Mouse (Mus musculus) forebrain, postnatal 0 days (tissue): ENCODE measurements around the gene Gm10645. TPM values are rescaled to one million over a fixed set of nuclear protein-coding genes. Genes with fewer than 3 reads are reported as not detected.
A peak's percentile ranks its signal among the peaks of the same experiment; 100 is the strongest.

Experiments used
- ATAC-seq: fragments of 200-750 bp; cut with Nextera tagmentation; 2 replicates; pipeline ENCODE4 v1.8.0; 2017; ENCODE audit warnings: mild to moderate bottlenecking, moderate library complexity
- DNase-seq: peaks from one replicate; pipeline ENCODE4 v3.0.0-alpha.2; 2015
- H3K27ac ChIP-seq: fragments of 300-500 bp; sonication (generic); 2 replicates; pipeline ENCODE4 v1.5.1; 2014; ENCODE audit warnings: low read depth, mild to moderate bottlenecking, antibody characterized with exemption, low read length, moderate library complexity, mixed read lengths
- H3K27me3 ChIP-seq: fragments of 300-500 bp; sonication (generic); 2 replicates; pipeline ENCODE4 v1.6.1; 2014; ENCODE audit warnings: mild to moderate bottlenecking, low read length, mixed read lengths; ENCODE audit not compliant: insufficient read depth
- H3K36me3 ChIP-seq: fragments of 300-500 bp; sonication (generic); 2 replicates; pipeline ENCODE4 v1.6.1; 2014; ENCODE audit warnings: mild to moderate bottlenecking, moderate library complexity; ENCODE audit not compliant: insufficient read depth
- H3K4me1 ChIP-seq: fragments of 300-500 bp; sonication (generic); 2 replicates; pipeline ENCODE4 v1.6.1; 2014; ENCODE audit warnings: antibody characterized with exemption; ENCODE audit not compliant: insufficient read depth
- H3K4me2 ChIP-seq: fragments of 300-500 bp; sonication (generic); 2 replicates; pipeline ENCODE4 v1.6.1; 2014; ENCODE audit warnings: low read depth, mild to moderate bottlenecking, moderate library complexity
- H3K4me3 ChIP-seq: fragments of 300-500 bp; sonication (generic); 2 replicates; pipeline ENCODE4 v1.5.1; 2014; ENCODE audit warnings: low read depth, low read length, mixed read lengths
- H3K9ac ChIP-seq: fragments of 300-500 bp; sonication (generic); 2 replicates; pipeline ENCODE4 v1.6.1; 2014; ENCODE audit warnings: mild to moderate bottlenecking
- H3K9me3 ChIP-seq: fragments of 300-500 bp; sonication (generic); 2 replicates; pipeline ENCODE4 v1.6.1; 2016; ENCODE audit warnings: low read length
- CTCF ChIP-seq: sonication (generic); IDR thresholded peaks from 2 replicates; pipeline ENCODE4 v1.5.1; 2016; ENCODE audit warnings: antibody characterized with exemption, control low read depth, low read depth
- WGBS: fragments of 180-500 bp; shearing (Covaris S2); extraction: QIAGEN DNeasy Blood & Tissue Kit; methylation state at CpG from one replicate; pipeline ENCODE4 v1.1.7; 2014; 5-methylcytosine and 5-hydroxymethylcytosine counted together
- polyA plus RNA-seq: library from polyadenylated mRNA; unstranded; fragments of >200 nt; fragmentation: Nextera tagmentation; extraction: Ambion mirVana; gene quantifications from 2 replicates; pipeline ENCODE4 v1.2.1, GENCODE M21; 2015
- total RNA-seq: library from RNA; depleted of rRNA; stranded (reverse); fragments of >200 nt; gene quantifications from 2 replicates; pipeline ENCODE4 v1.2.3, GENCODE M21; 2014

Gm10645 gene
- total and polyA plus RNA-seq, 2 experiments from 2014 or later, result 3.2 to 8.8 TPM

GRCm38 (mm10) chr8:83169709-83170108 is 3.7 kb upstream of the Gm10645 start:
- no peak overlapping the region for H3K27ac ChIP-seq
- no peak overlapping the region for H3K4me3 ChIP-seq
- no peaks in the 10 kb centered on the region for H3K27me3 ChIP-seq
- H3K4me1 ChIP-seq, result peaks cover 11% of the 10 kb centered on the region; the same call in 1 of the 2 replicates
- H3K9me3 ChIP-seq, result no peaks in the 10 kb centered on the region
- H3K4me2 ChIP-seq, result no peak overlapping the region
- TF ChIP-seq CTCF, result peak; percentile 20; the same call in 1 of the 2 replicates
- ATAC-seq (no peak), DNase-seq (no peak)
- no peak overlapping the region for H3K9ac ChIP-seq
- 92% methylated on average over 2 of the region's 2 CpGs for WGBS
- no peaks in the 10 kb centered on the region for H3K36me3 ChIP-seq

- Histone ChIP-seq H3K4me3 (no peak overlapping the region), H3K4me2 (no peak overlapping the region; the same call in 1 of the 2 replicates), H3K27me3 (no peaks in the 10 kb centered on the region), H3K36me3 (no peaks in the 10 kb centered on the region), H3K27ac (no peak overlapping the region), H3K9me3 (no peaks in the 10 kb centered on the region), H3K4me1 (peaks cover 11% of the 10 kb centered on the region; the same call in 1 of the 2 replicates), H3K9ac (no peak overlapping the region)
- WGBS, result 84% methylated on average over 3 of the region's 3 CpGs
- TF ChIP-seq CTCF, result no peak
- DNase-seq (no peak), ATAC-seq (no peak)
Observed at GRCm38 (mm10) chr8:83169127-83169526, 3.2 kb upstream of the Gm10645 start.

GRCm38 (mm10) chr8:83167932-83168331 is 2.0 kb upstream of the Gm10645 start:
- Histone ChIP-seq H3K9me3 (no peaks in the 10 kb centered on the region), H3K9ac (peak overlapping the region; percentile 15; the same call in 1 of the 2 replicates), H3K27ac (no peak overlapping the region), H3K27me3 (no peaks in the 10 kb centered on the region), H3K4me2 (peak overlapping the region; percentile 61), H3K4me1 (peaks cover 11% of the 10 kb centered on the region; the same call in 1 of the 2 replicates), H3K4me3 (peak overlapping the region; percentile 89), H3K36me3 (no peaks in the 10 kb centered on the region)
- no peak for ATAC-seq
- WGBS, result 30% methylated on average over 3 of the region's 3 CpGs
- DNase-seq, result no peak
- TF ChIP-seq CTCF, result no peak

GRCm38 (mm10) chr8:83165235-83165930 is 587 bp downstream of the Gm10645 start, which contains the start of gene Tbc1d9:
Gene Tbc1d9, plus strand, starts transcription at chr8:83165352.
- Histone ChIP-seq H3K27ac (peak within 1 kb of the TSS; percentile 96), H3K4me1 (peaks cover 11% of the 10 kb centered on the region; the same call in 1 of the 2 replicates), H3K27me3 (no peaks in the 10 kb centered on the region), H3K4me2 (peak within 1 kb of the TSS; percentile 61), H3K9ac (peak within 1 kb of the TSS; percentile 99), H3K36me3 (no peaks in the 10 kb centered on the region), H3K4me3 (peak within 1 kb of the TSS; percentile 89), H3K9me3 (no peaks in the 10 kb centered on the region)
- WGBS, result 2% methylated on average over 63 of the region's 63 CpGs
- ATAC-seq (peak; percentile 92), DNase-seq (peak; percentile 81)
- peak; percentile 64 for TF ChIP-seq CTCF

- TF ChIP-seq CTCF, result no peak
- Histone ChIP-seq H3K4me2 (no peak overlapping the region), H3K36me3 (no peaks in the 10 kb centered on the region), H3K27me3 (no peaks in the 10 kb centered on the region), H3K9me3 (no peaks in the 10 kb centered on the region), H3K9ac (no peak overlapping the region), H3K4me3 (no peak overlapping the region), H3K27ac (no peak overlapping the region), H3K4me1 (no peaks in the 10 kb centered on the region; the same call in 1 of the 2 replicates)
- 75% methylated on average over 2 of the region's 2 CpGs for WGBS
- DNase-seq (no peak), ATAC-seq (no peak)
Observed at GRCm38 (mm10) chr8:83160613-83161012, 5.4 kb downstream of the Gm10645 start.

- DNase-seq, result no peak
- TF ChIP-seq CTCF, result no peak
- no peak overlapping the region for H3K27ac ChIP-seq
- no peaks in the 10 kb centered on the region for H3K27me3 ChIP-seq
- no peak overlapping the region for H3K9ac ChIP-seq
- H3K4me3 ChIP-seq, result no peak overlapping the region
- no peak overlapping the region for H3K4me2 ChIP-seq
- H3K9me3 ChIP-seq, result no peaks in the 10 kb centered on the region
- H3K4me1 ChIP-seq, result no peaks in the 10 kb centered on the region
- 50% methylated on average over 1 of the region's 1 CpGs for WGBS
- H3K36me3 ChIP-seq, result no peaks in the 10 kb centered on the region
- no peak for ATAC-seq
Observed at GRCm38 (mm10) chr8:83159615-83160014, 6.4 kb downstream of the Gm10645 start.

- no peaks in the 10 kb centered on the region for H3K9me3 ChIP-seq
- H3K4me1 ChIP-seq, result no peaks in the 10 kb centered on the region
- H3K27ac ChIP-seq, result no peak overlapping the region
- H3K27me3 ChIP-seq, result no peaks in the 10 kb centered on the region
- TF ChIP-seq CTCF, result no peak
- H3K4me2 ChIP-seq, result no peak overlapping the region
- H3K9ac ChIP-seq, result no peak overlapping the region
- no peaks in the 10 kb centered on the region for H3K36me3 ChIP-seq
- 72% methylated on average over 3 of the region's 3 CpGs for WGBS
- DNase-seq (no peak), ATAC-seq (no peak)
- H3K4me3 ChIP-seq, result no peak overlapping the region
Observed at GRCm38 (mm10) chr8:83158971-83159370, 7.0 kb downstream of the Gm10645 start.
